Mouse (Mus musculus) embryonic facial prominence, embryonic 10.5 days (tissue): ENCODE results near the gene Gm49387. TPM values are rescaled to one million over a fixed set of nuclear protein-coding genes. Genes with fewer than 3 reads are reported as not detected.

Experiments
- DNase-seq: peaks from one replicate; pipeline ENCODE4 v3.0.0-alpha.2; 2017; ENCODE audit warnings: low spot score
- H3K27ac ChIP-seq: fragments of 300-500 bp; sonication (generic); replicated peaks from 2 replicates; pipeline ENCODE4 v1.5.1; 2016; ENCODE audit warnings: mild to moderate bottlenecking
- H3K27me3 ChIP-seq: fragments of 300-500 bp; sonication (generic); replicated peaks from 2 replicates; pipeline ENCODE4 v1.6.1; 2016; ENCODE audit warnings: low read depth, mild to moderate bottlenecking; ENCODE audit not compliant: poor library complexity, severe bottlenecking
- H3K36me3 ChIP-seq: fragments of 300-500 bp; sonication (generic); replicated peaks from 2 replicates; pipeline ENCODE4 v1.6.1; 2016; ENCODE audit warnings: mild to moderate bottlenecking, moderate library complexity
- H3K4me1 ChIP-seq: fragments of 300-500 bp; sonication (generic); 2 replicates; pipeline ENCODE4 v1.6.1; 2016
- H3K4me3 ChIP-seq: fragments of 300-500 bp; sonication (generic); 2 replicates; pipeline ENCODE4 v1.5.1; 2016; ENCODE audit warnings: mild to moderate bottlenecking, moderate library complexity
- H3K9me3 ChIP-seq: fragments of 300-500 bp; sonication (generic); 2 replicates; pipeline ENCODE4 v1.6.1; 2016; ENCODE audit warnings: mild to moderate bottlenecking
- WGBS: fragments of 180-500 bp; shearing (Covaris S2); methylation state at CpG from one replicate; pipeline ENCODE4 v1.1.7; 2016; 5-methylcytosine and 5-hydroxymethylcytosine counted together
- polyA plus RNA-seq: library from polyadenylated mRNA; unstranded; fragments of >200 nt; fragmentation: Nextera tagmentation; extraction: Ambion mirVana; gene quantifications from 2 replicates; pipeline ENCODE4 v1.2.1, GENCODE M21; 2016

Gene Gm49387
- polyA plus RNA-seq, 1 experiment from 2014 or later = 0.39 TPM

GRCm38 (mm10) chr14:31519165-31519564 is 121.5 kb downstream of the Gm49387 start:
- no peak overlapping the region for H3K4me3 ChIP-seq
- DNase-seq = no peak
- no peak overlapping the region; the same call in 1 of the 2 replicates for H3K27ac ChIP-seq
- 42% methylated on average over 3 of the region's 3 CpGs for WGBS
- H3K4me1 ChIP-seq = peaks cover 12% of the 10 kb centered on the region
- peaks cover 2% of the 10 kb centered on the region; the same call in 1 of the 2 replicates for H3K36me3 ChIP-seq
- H3K9me3 ChIP-seq = peaks cover 6% of the 10 kb centered on the region; the same call in 1 of the 2 replicates
- H3K27me3 ChIP-seq = no peaks in the 10 kb centered on the region

- peaks cover 20% of the 10 kb centered on the region for H3K36me3 ChIP-seq
- 96% methylated on average over 2 of the region's 2 CpGs for WGBS
- H3K9me3 ChIP-seq = peaks cover 10% of the 10 kb centered on the region; the same call in 1 of the 2 replicates
- no peak for DNase-seq
- H3K27ac ChIP-seq = no peak overlapping the region
- peaks cover 12% of the 10 kb centered on the region for H3K4me1 ChIP-seq
- H3K27me3 ChIP-seq = no peaks in the 10 kb centered on the region
- H3K4me3 ChIP-seq = no peak overlapping the region
Measured at GRCm38 (mm10) chr14:31515895-31516294, 124.8 kb downstream of the Gm49387 start.

GRCm38 (mm10) chr14:31510322-31510721 is 130.4 kb downstream of the Gm49387 start:
- H3K9me3 ChIP-seq = peaks cover 10% of the 10 kb centered on the region; the same call in 1 of the 2 replicates
- H3K4me3 ChIP-seq = no peak overlapping the region
- H3K27me3 ChIP-seq = no peaks in the 10 kb centered on the region
- 95% methylated on average over 3 of the region's 3 CpGs for WGBS
- no peak for DNase-seq
- no peaks in the 10 kb centered on the region for H3K4me1 ChIP-seq
- H3K36me3 ChIP-seq = peaks cover 74% of the 10 kb centered on the region
- H3K27ac ChIP-seq = no peak overlapping the region

GRCm38 (mm10) chr14:31509911-31510310 is 130.8 kb downstream of the Gm49387 start:
- WGBS = 98% methylated on average over 2 of the region's 2 CpGs
- Histone ChIP-seq H3K27ac (no peak overlapping the region), H3K9me3 (peaks cover 10% of the 10 kb centered on the region; the same call in 1 of the 2 replicates), H3K36me3 (peaks cover 78% of the 10 kb centered on the region), H3K27me3 (no peaks in the 10 kb centered on the region), H3K4me3 (no peak overlapping the region), H3K4me1 (no peaks in the 10 kb centered on the region)
- no peak for DNase-seq

- no peaks in the 10 kb centered on the region for H3K27me3 ChIP-seq
- H3K9me3 ChIP-seq = no peaks in the 10 kb centered on the region
- WGBS = 93% methylated on average over 6 of the region's 6 CpGs
- no peak for DNase-seq
- peaks cover 98% of the 10 kb centered on the region for H3K36me3 ChIP-seq
- no peaks in the 10 kb centered on the region for H3K4me1 ChIP-seq
- no peak overlapping the region for H3K27ac ChIP-seq
- H3K4me3 ChIP-seq = no peak overlapping the region
Measured at GRCm38 (mm10) chr14:31506456-31506855, 134.2 kb downstream of the Gm49387 start.

- Histone ChIP-seq H3K36me3 (peaks cover 100% of the 10 kb centered on the region), H3K27ac (no peak overlapping the region), H3K4me3 (no peak overlapping the region), H3K4me1 (no peaks in the 10 kb centered on the region), H3K9me3 (no peaks in the 10 kb centered on the region), H3K27me3 (no peaks in the 10 kb centered on the region)
- WGBS = 94% methylated on average over 13 of the region's 13 CpGs
- DNase-seq = no peak
Measured at GRCm38 (mm10) chr14:31503406-31503805, 137.3 kb downstream of the Gm49387 start.

Other genes with a start within 250 kb of the Gm49387 start
- gene Sh3bp5, start 204.8 kb downstream of the Gm49387 start, polyA plus RNA-seq = 26.3 and 30.2 TPM in 2 replicates
- 32.6 and 35.8 TPM in 2 replicates for gene Eaf1, start 146.5 kb downstream of the Gm49387 start, polyA plus RNA-seq
- gene Mettl6, start 145.8 kb downstream of the Gm49387 start, polyA plus RNA-seq = 79.1 and 86.2 TPM in 2 replicates
- 0.35 and 0.82 TPM in 2 replicates for gene Colq, start 49.5 kb downstream of the Gm49387 start, polyA plus RNA-seq
- gene Btd, start 150 bp upstream of the Gm49387 start, polyA plus RNA-seq = 14.8 and 15.2 TPM in 2 replicates
- 7.8 and 8.2 TPM in 2 replicates for gene Hacl1, start 408 bp upstream of the Gm49387 start, polyA plus RNA-seq
- gene Ankrd28, start 189.8 kb upstream of the Gm49387 start, polyA plus RNA-seq = 9.5 and 10.7 TPM in 2 replicates